Mouse (Mus musculus) kidney, embryonic 16.5 days (tissue): Measurements from ENCODE around the gene Ptpra. TPM values are rescaled to one million over a fixed set of nuclear protein-coding genes. Genes with fewer than 3 reads are reported as not detected.

Source experiments
- ATAC-seq: fragments of 200-750 bp; cut with Nextera tagmentation; 2 replicates; pipeline ENCODE4 v1.8.0; 2017; ENCODE audit warnings: moderate TSS enrichment; ENCODE audit not compliant: low FRiP score, low TSS enrichment
- H3K27ac ChIP-seq: fragments of 300-500 bp; sonication (generic); 2 replicates; pipeline ENCODE4 v1.5.1; 2014; ENCODE audit warnings: low read length
- H3K27me3 ChIP-seq: fragments of 300-500 bp; sonication (generic); 2 replicates; pipeline ENCODE4 v1.6.1; 2014; ENCODE audit warnings: low read length, control low read depth, mixed read lengths; ENCODE audit not compliant: insufficient read depth
- H3K36me3 ChIP-seq: fragments of 300-500 bp; sonication (generic); 2 replicates; pipeline ENCODE4 v1.6.1; 2014; ENCODE audit warnings: low read length, control low read depth, mixed read lengths; ENCODE audit not compliant: insufficient read depth
- H3K4me1 ChIP-seq: fragments of 300-500 bp; sonication (generic); 2 replicates; pipeline ENCODE4 v1.6.1; 2014; ENCODE audit warnings: low read length, control low read depth, mixed read lengths; ENCODE audit not compliant: insufficient read depth
- H3K4me2 ChIP-seq: fragments of 300-500 bp; sonication (generic); replicated peaks from 2 replicates; pipeline ENCODE4 v1.6.1; 2014; ENCODE audit warnings: low read depth, low read length
- H3K4me3 ChIP-seq: fragments of 300-500 bp; sonication (generic); 2 replicates; pipeline ENCODE4 v1.5.1; 2014; ENCODE audit warnings: mild to moderate bottlenecking, low read length
- H3K9ac ChIP-seq: fragments of 300-500 bp; sonication (generic); replicated peaks from 2 replicates; pipeline ENCODE4 v1.6.1; 2014; ENCODE audit warnings: low read length
- H3K9me3 ChIP-seq: fragments of 300-500 bp; sonication (generic); 2 replicates; pipeline ENCODE4 v1.6.1; 2016; ENCODE audit warnings: low read length, control low read depth
- WGBS: fragments of 180-500 bp; shearing (Covaris S2); extraction: QIAGEN DNeasy Blood & Tissue Kit; methylation state at CpG from one replicate; pipeline ENCODE4 v1.1.7; 2014; 5-methylcytosine and 5-hydroxymethylcytosine counted together
- polyA plus RNA-seq: library from polyadenylated mRNA; unstranded; fragments of >200 nt; fragmentation: Nextera tagmentation; extraction: Ambion mirVana; gene quantifications from 2 replicates; pipeline ENCODE4 v1.2.1, GENCODE M21; 2015

Ptpra gene
- 91.6 and 92.0 TPM in 2 replicates for polyA plus RNA-seq

- Histone ChIP-seq H3K9ac (peak within 1 kb of the TSS; percentile 95), H3K9me3 (no peaks in the 10 kb centered on the region), H3K4me1 (peaks cover 31% of the 10 kb centered on the region), H3K27me3 (no peaks in the 10 kb centered on the region), H3K27ac (peak within 1 kb of the TSS; percentile 89), H3K4me3 (peak within 1 kb of the TSS; percentile 95), H3K4me2 (peak within 1 kb of the TSS; percentile 90), H3K36me3 (no peaks in the 10 kb centered on the region)
- WGBS: under 1% methylated on average over 47 of the region's 50 CpGs
- peak; percentile 96 for ATAC-seq
Observed at GRCm38 (mm10) chr2:130449794-130450433, at the start of gene Ptpra. Gene Ptpra, plus strand, starts transcription at chr2:130450278.

- WGBS: 81% methylated on average over 4 of the region's 4 CpGs
- ATAC-seq: no peak
- H3K4me3 ChIP-seq: no peak overlapping the region
- H3K27me3 ChIP-seq: no peaks in the 10 kb centered on the region
- no peak overlapping the region for H3K27ac ChIP-seq
- H3K4me2 ChIP-seq: no peak overlapping the region
- peaks cover 10% of the 10 kb centered on the region for H3K4me1 ChIP-seq
- no peaks in the 10 kb centered on the region for H3K36me3 ChIP-seq
- H3K9ac ChIP-seq: no peak overlapping the region
- no peaks in the 10 kb centered on the region for H3K9me3 ChIP-seq
Observed at GRCm38 (mm10) chr2:130401891-130402290, 48.2 kb upstream of the Ptpra start.

- H3K36me3 ChIP-seq: no peaks in the 10 kb centered on the region
- WGBS: 94% methylated on average over 1 of the region's 1 CpGs
- H3K4me1 ChIP-seq: 0 out of 2 replicates have a peak, but pooled peaks cover 6% of the 10 kb centered on the region
- no peak within 1 kb of the TSS for H3K4me2 ChIP-seq
- H3K27ac ChIP-seq: no peak within 1 kb of the TSS
- ATAC-seq: no peak
- no peak within 1 kb of the TSS for H3K9ac ChIP-seq
- no peak within 1 kb of the TSS for H3K4me3 ChIP-seq
- no peaks in the 10 kb centered on the region for H3K9me3 ChIP-seq
- no peaks in the 10 kb centered on the region for H3K27me3 ChIP-seq
Observed at GRCm38 (mm10) chr2:130404939-130405338, 45.1 kb upstream of the Ptpra start, which contains the start of the genes Gm28372 and 1700020A23Rik. Gene Gm28372, plus strand, starts transcription at chr2:130405239. Gene 1700020A23Rik, plus strand, starts transcription at chr2:130405259.

- 76% methylated on average over 2 of the region's 2 CpGs for WGBS
- H3K27ac ChIP-seq: no peak within 1 kb of the TSS
- no peak within 1 kb of the TSS for H3K9ac ChIP-seq
- ATAC-seq: no peak
- no peak within 1 kb of the TSS for H3K4me3 ChIP-seq
- no peaks in the 10 kb centered on the region for H3K27me3 ChIP-seq
- H3K4me1 ChIP-seq: 0 out of 2 replicates have a peak, but pooled peaks cover 6% of the 10 kb centered on the region
- H3K9me3 ChIP-seq: no peaks in the 10 kb centered on the region
- H3K4me2 ChIP-seq: no peak within 1 kb of the TSS
- no peaks in the 10 kb centered on the region for H3K36me3 ChIP-seq
Observed at GRCm38 (mm10) chr2:130406178-130406577, 43.9 kb upstream of the Ptpra start, which contains the start of gene Tmem239. Gene Tmem239, plus strand, starts transcription at chr2:130406478.

GRCm38 (mm10) chr2:130408194-130408593 is 41.9 kb upstream of the Ptpra start:
- 0 out of 2 replicates have a peak, but pooled peaks cover 9% of the 10 kb centered on the region for H3K4me1 ChIP-seq
- H3K36me3 ChIP-seq: no peaks in the 10 kb centered on the region
- no peak overlapping the region for H3K4me3 ChIP-seq
- 7% methylated on average over 6 of the region's 6 CpGs for WGBS
- H3K27me3 ChIP-seq: no peaks in the 10 kb centered on the region
- H3K9me3 ChIP-seq: no peaks in the 10 kb centered on the region
- no peak overlapping the region for H3K27ac ChIP-seq
- H3K9ac ChIP-seq: no peak overlapping the region
- no peak overlapping the region for H3K4me2 ChIP-seq
- ATAC-seq: 0 out of 2 replicates have a peak, but pooled peaks have one; percentile 57

- Histone ChIP-seq H3K4me2 (no peak overlapping the region), H3K4me1 (0 out of 2 replicates have a peak, but pooled peaks cover 9% of the 10 kb centered on the region), H3K36me3 (no peaks in the 10 kb centered on the region), H3K27ac (no peak overlapping the region), H3K9ac (no peak overlapping the region), H3K27me3 (no peaks in the 10 kb centered on the region), H3K4me3 (no peak overlapping the region), H3K9me3 (no peaks in the 10 kb centered on the region)
- WGBS: 32% methylated on average over 16 of the region's 16 CpGs
- ATAC-seq: peak; percentile 82
Observed at GRCm38 (mm10) chr2:130411558-130412495, 38.3 kb upstream of the Ptpra start.

- H3K9me3 ChIP-seq: no peaks in the 10 kb centered on the region
- no peak overlapping the region for H3K4me3 ChIP-seq
- 84% methylated on average over 3 of the region's 3 CpGs for WGBS
- no peaks in the 10 kb centered on the region for H3K27me3 ChIP-seq
- H3K27ac ChIP-seq: no peak overlapping the region
- no peak overlapping the region for H3K4me2 ChIP-seq
- no peak overlapping the region for H3K9ac ChIP-seq
- H3K4me1 ChIP-seq: 0 out of 2 replicates have a peak, but pooled peaks cover 9% of the 10 kb centered on the region
- ATAC-seq: no peak
- H3K36me3 ChIP-seq: no peaks in the 10 kb centered on the region
Observed at GRCm38 (mm10) chr2:130412775-130413174, 37.3 kb upstream of the Ptpra start.

- Histone ChIP-seq H3K27ac (no peak overlapping the region), H3K4me2 (no peak overlapping the region), H3K27me3 (no peaks in the 10 kb centered on the region), H3K36me3 (no peaks in the 10 kb centered on the region), H3K9me3 (no peaks in the 10 kb centered on the region), H3K4me1 (0 out of 2 replicates have a peak, but pooled peaks cover 2% of the 10 kb centered on the region), H3K4me3 (no peak overlapping the region), H3K9ac (no peak overlapping the region)
- no peak for ATAC-seq
- 74% methylated on average over 6 of the region's 6 CpGs for WGBS
Observed at GRCm38 (mm10) chr2:130414094-130414856, 35.8 kb upstream of the Ptpra start.
